Mouse (Mus musculus): ENCODE measurements around the gene Rassf3.

DNA sequence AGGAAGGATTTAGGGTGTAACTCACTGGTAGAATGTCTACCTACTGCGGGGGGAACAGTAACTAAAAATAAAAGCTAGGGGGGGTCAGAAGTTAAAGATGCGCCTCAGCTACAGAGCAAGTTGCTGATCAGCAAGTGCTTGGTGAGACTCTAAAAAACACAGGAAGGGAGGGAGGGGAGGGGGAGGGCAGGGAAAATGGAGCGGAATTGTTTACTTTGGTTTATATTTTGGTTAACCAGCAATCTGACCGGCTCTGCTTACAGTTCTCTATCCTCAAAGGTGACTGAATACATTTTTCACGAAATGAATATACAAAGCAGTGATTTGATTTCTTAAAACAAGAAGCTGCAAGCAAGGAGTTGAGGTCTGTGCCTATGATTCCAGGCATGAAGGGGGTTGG is 7.2 kb downstream of the Rassf3 start:
- TF ChIP-seq CTCF (IDR thresholded peaks at IDR 0.05; ENCODE audit: control insufficient read depth, insufficient read depth, low read length) (no peak), POLR2A (IDR thresholded peaks at IDR 0.05; ENCODE audit: borderline replicate concordance, control insufficient read depth, low read depth, low read length) (no peak)
